ENCODE assay signal across 28 mouse cellular contexts in the genomic region with DNA sequence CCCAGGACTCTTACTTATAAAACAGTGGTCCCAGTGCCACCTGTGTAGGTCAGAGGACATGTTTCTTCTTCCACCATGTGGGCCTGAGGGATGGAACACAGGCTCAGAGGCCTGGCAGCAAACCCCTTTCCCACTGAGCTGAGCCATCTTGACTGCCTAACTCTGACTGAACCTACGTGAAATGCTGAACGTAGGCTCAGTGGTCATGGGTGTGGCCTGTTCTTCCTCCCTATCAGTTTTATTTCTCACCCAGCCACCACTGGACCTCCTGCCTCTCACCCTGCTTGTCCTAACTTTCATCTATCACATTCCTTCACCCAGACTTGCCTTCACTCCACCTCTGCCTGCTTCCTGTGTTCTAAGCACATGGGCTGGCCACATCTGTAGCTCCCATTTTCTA. TPM values are rescaled to one million over a fixed set of nuclear protein-coding genes. Genes with fewer than 3 reads are reported as not detected.
DNase-seq lines count a peak whose midpoint lies in the region; ATAC-seq and TF ChIP-seq lines count a peak whose summit lies in the region.
"Had no signal": no experiment of that assay in that cellular context is flagged by ENCODE, and none has a peak within 500 bp of the region (broad histone marks: within the 10 kb centered on the region; RNA-seq: fewer than 3 reads in every experiment).

No protein-coding gene starts in this region.

- no peak overlapping the region for H3K4me3 ChIP-seq in liver, embryonic 13.5 days (replicated peaks)
- no peak overlapping the region for H3K4me3 ChIP-seq in liver, postnatal 0 days (ENCODE audit: low read depth, low read length)
- H3K4me3 ChIP-seq in MEL (ENCODE audit: control insufficient read depth in 1 of 2, insufficient read depth in 1 of 2, low read depth in 2 of 2, low read length in 2 of 2): no peak overlapping the region
- no peak overlapping the region for H3K4me3 ChIP-seq in hindbrain, embryonic 11.5 days (ENCODE audit: low read depth, low read length)
- H3K4me3 ChIP-seq in kidney, embryonic 14.5 days (ENCODE audit: low read length): no peak overlapping the region
- H3K4me3 ChIP-seq: embryonic facial prominence, embryonic 10.5 days; embryonic facial prominence, embryonic 12.5 days; forebrain, embryonic 13.5 days; forebrain, embryonic 15.5 days had no signal

- H3K4me1 ChIP-seq in liver, embryonic 13.5 days (replicated peaks): peaks cover 8% of the 10 kb centered on the region
- H3K4me1 ChIP-seq in liver, postnatal 0 days (ENCODE audit: insufficient read depth): no peaks in the 10 kb centered on the region
- H3K4me1 ChIP-seq in MEL (ENCODE audit: control insufficient read depth in 1 of 2, insufficient read depth in 2 of 2, low read length in 2 of 2): peaks cover 0 to 5% of the 10 kb centered on the region in 2 experiments; a peak in 2 of 4 replicates
- H3K4me1 ChIP-seq in hindbrain, embryonic 11.5 days (replicated peaks; ENCODE audit: control insufficient read depth, insufficient read depth, low read length): no peaks in the 10 kb centered on the region
- H3K4me1 ChIP-seq in kidney, embryonic 14.5 days (ENCODE audit: control insufficient read depth, insufficient read depth, low read length): no peaks in the 10 kb centered on the region
- H3K4me1 ChIP-seq: embryonic facial prominence, embryonic 12.5 days; forebrain, embryonic 13.5 days; forebrain, embryonic 15.5 days had no signal

- TF ChIP-seq POLR2A in MEL (IDR thresholded peaks at IDR 0.05; ENCODE audit: control insufficient read depth in 1 of 2, insufficient read depth in 1 of 2, low read depth in 1 of 2, low read length in 2 of 2, poor library complexity in 1 of 2): no peak

- no peaks in the 10 kb centered on the region for H3K9me3 ChIP-seq in liver, embryonic 13.5 days (replicated peaks)
- H3K9me3 ChIP-seq in liver, postnatal 0 days (ENCODE audit: low read length): no peaks in the 10 kb centered on the region
- H3K9me3 ChIP-seq in MEL (replicated peaks; ENCODE audit: insufficient read depth, low read length): no peaks in the 10 kb centered on the region
- H3K9me3 ChIP-seq in hindbrain, embryonic 11.5 days (ENCODE audit: control insufficient read depth, low read length): no peaks in the 10 kb centered on the region
- H3K9me3 ChIP-seq in kidney, embryonic 14.5 days (ENCODE audit: control insufficient read depth, low read length): no peaks in the 10 kb centered on the region
- H3K9me3 ChIP-seq: embryonic facial prominence, embryonic 10.5 days; embryonic facial prominence, embryonic 12.5 days; forebrain, embryonic 13.5 days; forebrain, embryonic 15.5 days had no signal

- 13% methylated on average over 2 of the region's 2 CpGs for WGBS in liver, embryonic 13.5 days (ENCODE audit: insufficient replicate concordance)
- 45% methylated on average over 2 of the region's 2 CpGs for WGBS in liver, postnatal 0 days (ENCODE audit: insufficient replicate concordance)
- 80% methylated on average over 2 of the region's 2 CpGs for WGBS in hindbrain, embryonic 11.5 days
- 92% methylated on average over 2 of the region's 2 CpGs for WGBS in kidney, embryonic 14.5 days

- TF ChIP-seq EP300 in liver, postnatal 0 days (IDR thresholded peaks at IDR 0.05; ENCODE audit: low read depth): no peak
- no peak for TF ChIP-seq EP300 in MEL (IDR thresholded peaks at IDR 0.05; ENCODE audit: low read depth in 1 of 2, low read length in 2 of 2)

- TF ChIP-seq RAD21 in MEL (IDR thresholded peaks at IDR 0.05; ENCODE audit: low read depth, low read length): no peak

- H3K36me3 ChIP-seq in liver, embryonic 13.5 days: no peaks in the 10 kb centered on the region
- no peaks in the 10 kb centered on the region for H3K36me3 ChIP-seq in liver, postnatal 0 days (replicated peaks; ENCODE audit: insufficient read depth, low read length)
- H3K36me3 ChIP-seq in MEL (ENCODE audit: control insufficient read depth in 1 of 2, insufficient read depth in 2 of 2, low read length in 2 of 2): no peaks in the 10 kb centered on the region
- H3K36me3 ChIP-seq in hindbrain, embryonic 11.5 days (ENCODE audit: control insufficient read depth, insufficient read depth, low read length): no peaks in the 10 kb centered on the region
- no peaks in the 10 kb centered on the region for H3K36me3 ChIP-seq in kidney, embryonic 14.5 days (ENCODE audit: control insufficient read depth, insufficient read depth, low read length)
- H3K36me3 ChIP-seq: embryonic facial prominence, embryonic 10.5 days; embryonic facial prominence, embryonic 12.5 days; forebrain, embryonic 15.5 days had no signal

- H3K79me2 ChIP-seq in MEL (ENCODE audit: control insufficient read depth, insufficient read depth, low read length, poor library complexity): no peaks in the 10 kb centered on the region

- ATAC-seq in liver, embryonic 13.5 days (ENCODE audit: low read depth): peak; percentile 51; the same call in 1 of the 2 replicates
- ATAC-seq in liver, postnatal 0 days: no peak
- peak; percentile 50; the same call in 1 of the 2 replicates for ATAC-seq in megakaryocyte progenitor cell, adult 5-6 weeks (replicated peaks; ENCODE audit: poor library complexity)
- no peak for ATAC-seq in hindbrain, embryonic 11.5 days (ENCODE audit: low FRiP score)
- ATAC-seq in kidney, embryonic 14.5 days (ENCODE audit: low FRiP score, low TSS enrichment): no peak
- ATAC-seq: forebrain, embryonic 13.5 days; forebrain, embryonic 15.5 days; forebrain, postnatal 0 days had no signal

- no peak for DNase-seq in liver, embryonic 13.5 days
- DNase-seq in liver, postnatal 0 days: no peak
- DNase-seq in MEL (ENCODE audit: low read depth, low spot score) (peak; percentile 27), MEL-GATA-1-ER (ENCODE audit: extremely low read depth, low read depth) (peak; percentile 7)
- no peak for DNase-seq in hindbrain, embryonic 11.5 days (ENCODE audit: low spot score)
- DNase-seq in urinary bladder, postnatal 14 days (ENCODE audit: low spot score): no peak
- DNase-seq: adrenal gland, adult 2 months; adrenal gland, postnatal 10 days; adrenal gland, postnatal 25 days; cerebellum, adult 11-12 months; cerebellum, adult 2 months; cerebellum, adult 9-10 months; cerebellum, postnatal 10 days; cerebellum, postnatal 25 days; forebrain, postnatal 0 days had no signal

- no peak overlapping the region for H3K9ac ChIP-seq in liver, embryonic 13.5 days
- H3K9ac ChIP-seq in liver, postnatal 0 days (replicated peaks): no peak overlapping the region
- no peak overlapping the region for H3K9ac ChIP-seq in MEL (ENCODE audit: control insufficient read depth, low read depth, low read length, poor library complexity, severe bottlenecking)
- H3K9ac ChIP-seq in hindbrain, embryonic 11.5 days (ENCODE audit: low read depth, low read length): no peak overlapping the region
- H3K9ac ChIP-seq in kidney, embryonic 14.5 days (ENCODE audit: low read depth, low read length): no peak overlapping the region
- H3K9ac ChIP-seq: embryonic facial prominence, embryonic 12.5 days; forebrain, embryonic 13.5 days; forebrain, embryonic 15.5 days; forebrain, postnatal 0 days had no signal

- no peak overlapping the region for H3K4me2 ChIP-seq in liver, embryonic 13.5 days
- H3K4me2 ChIP-seq in liver, postnatal 0 days (ENCODE audit: low read depth, low read length): no peak overlapping the region
- no peak overlapping the region for H3K4me2 ChIP-seq in hindbrain, embryonic 11.5 days (replicated peaks; ENCODE audit: low read depth, low read length)
- no peak overlapping the region for H3K4me2 ChIP-seq in kidney, embryonic 14.5 days (replicated peaks; ENCODE audit: low read depth, low read length)
- H3K4me2 ChIP-seq: embryonic facial prominence, embryonic 12.5 days; forebrain, embryonic 13.5 days; forebrain, embryonic 15.5 days had no signal

- H3K27me3 ChIP-seq in liver, embryonic 13.5 days: no peaks in the 10 kb centered on the region; the same call in 1 of the 2 replicates
- no peaks in the 10 kb centered on the region for H3K27me3 ChIP-seq in liver, postnatal 0 days (ENCODE audit: insufficient read depth, low read length)
- H3K27me3 ChIP-seq in MEL (ENCODE audit: control insufficient read depth in 1 of 2, insufficient read depth in 2 of 2, low read length in 2 of 2): peaks cover 0 to 6% of the 10 kb centered on the region in 2 experiments; a peak in 1 of 4 replicates
- no peaks in the 10 kb centered on the region for H3K27me3 ChIP-seq in hindbrain, embryonic 11.5 days (ENCODE audit: control insufficient read depth, insufficient read depth, low read length)
- H3K27me3 ChIP-seq in kidney, embryonic 14.5 days (ENCODE audit: control insufficient read depth, insufficient read depth, low read length): no peaks in the 10 kb centered on the region
- H3K27me3 ChIP-seq: embryonic facial prominence, embryonic 12.5 days; forebrain, embryonic 13.5 days; forebrain, embryonic 15.5 days had no signal

- H3K27ac ChIP-seq in liver, embryonic 13.5 days: no peak overlapping the region
- H3K27ac ChIP-seq in liver, postnatal 0 days (ENCODE audit: low read depth): no peak overlapping the region
- no peak overlapping the region for H3K27ac ChIP-seq in MEL (ENCODE audit: control insufficient read depth, low read depth, low read length)
- no peak overlapping the region for H3K27ac ChIP-seq in hindbrain, embryonic 11.5 days (ENCODE audit: low read depth, low read length)
- no peak overlapping the region for H3K27ac ChIP-seq in kidney, embryonic 14.5 days (ENCODE audit: low read depth, low read length)
- H3K27ac ChIP-seq: embryonic facial prominence, embryonic 10.5 days; embryonic facial prominence, embryonic 12.5 days; forebrain, embryonic 13.5 days; forebrain, embryonic 15.5 days had no signal

- TF ChIP-seq CTCF in liver, postnatal 0 days (IDR thresholded peaks at IDR 0.05; ENCODE audit: low read depth): no peak
- TF ChIP-seq CTCF in MEL (IDR thresholded peaks at IDR 0.05 in 2 of 3, conservative IDR thresholded peaks at IDR 0.05 in 1 of 3; ENCODE audit: control insufficient read depth in 1 of 3, insufficient read depth in 1 of 3, low read depth in 2 of 3, low read length in 3 of 3, poor library complexity in 1 of 3, severe bottlenecking in 1 of 3): no peak

RNA-seq across cellular contexts. Expression of a gene that starts 3.0 kb away (rescaled TPM):
- polyA plus RNA-seq in liver, embryonic 13.5 days (2015; fragmentation: Nextera tagmentation; extraction: Ambion mirVana): 0.30 TPM in 1 of 2 replicates, not detected in the other
- 2.6 TPM in 2 replicates for polyA plus RNA-seq in liver, postnatal 0 days (2015; fragmentation: Nextera tagmentation; extraction: Ambion mirVana)
- not detected in 2 replicates for total RNA-seq in MEL (2012; rRNA removed)
- not detected for polyA plus RNA-seq in MEL (2012; ENCODE audit: insufficient read depth in 1 of 2, insufficient read length in 2 of 2, low read depth in 1 of 2, low replicate concordance in 2 of 2, missing spikeins in 1 of 2)
- total RNA-seq in megakaryocyte progenitor cell, adult 5-6 weeks (2015): not detected in 2 replicates
- not detected in 2 replicates for total RNA-seq in megakaryocyte progenitor cell, adult 5-6 weeks (2017)
- not detected in 2 replicates for polyA plus RNA-seq in hindbrain, embryonic 11.5 days (2014; fragmentation: Nextera tagmentation; extraction: Ambion mirVana)
- not detected in 2 replicates for polyA plus RNA-seq in kidney, embryonic 14.5 days (2014; fragmentation: Nextera tagmentation; extraction: Ambion mirVana)
- total RNA-seq: adrenal gland, adult 2 months; adrenal gland, postnatal 25 days; adrenal gland, postnatal 4 days; ES-E14; forebrain, postnatal 0 days had no signal
- polyA plus RNA-seq: adrenal gland, adult 2 months; brain, embryonic 14.5 days; C2C12; cerebellum, adult 2 months; cortical plate, adult 2 months; embryonic facial prominence, embryonic 10.5 days; embryonic facial prominence, embryonic 12.5 days; embryonic facial prominence, embryonic 14.5 days; forebrain, embryonic 11.5 days; forebrain, embryonic 13.5 days; forebrain, embryonic 15.5 days; forebrain, postnatal 0 days had no signal

RNA-seq across cellular contexts. Expression of a gene that starts 55.2 kb away (rescaled TPM):
- 78.6 and 83.0 TPM in 2 replicates for polyA plus RNA-seq in liver, embryonic 13.5 days (2015; fragmentation: Nextera tagmentation; extraction: Ambion mirVana)
- polyA plus RNA-seq in liver, postnatal 0 days (2015; fragmentation: Nextera tagmentation; extraction: Ambion mirVana): 77.7 and 78.3 TPM in 2 replicates
- 102 and 114 TPM in 2 replicates for total RNA-seq in MEL (2012; rRNA removed)
- 100 to 1,000 TPM in 1 of 2 experiments, not detected in 1; 184 TPM for polyA plus RNA-seq in MEL (2012; ENCODE audit: insufficient read depth in 1 of 2, insufficient read length in 2 of 2, low read depth in 1 of 2, low replicate concordance in 2 of 2, missing spikeins in 1 of 2)
- total RNA-seq in megakaryocyte progenitor cell, adult 5-6 weeks (2015): 23.0 and 27.2 TPM in 2 replicates
- total RNA-seq in megakaryocyte progenitor cell, adult 5-6 weeks (2017): 35.4 and 50.6 TPM in 2 replicates
- polyA plus RNA-seq in hindbrain, embryonic 11.5 days (2014; fragmentation: Nextera tagmentation; extraction: Ambion mirVana): 114 and 118 TPM in 2 replicates
- polyA plus RNA-seq in kidney, embryonic 14.5 days (2014; fragmentation: Nextera tagmentation; extraction: Ambion mirVana): 62.6 and 78.3 TPM in 2 replicates

Comparison
In these comparisons a context has a peak if more than half of its experiments do, and no peak if none do; other contexts are left out.
1. ATAC-seq: peak in liver, embryonic 13.5 days (single experiment) and megakaryocyte progenitor cell, adult 5-6 weeks (single experiment); none in liver, postnatal 0 days (single experiment), hindbrain, embryonic 11.5 days (single experiment) and kidney, embryonic 14.5 days (single experiment).
2. DNase-seq: peak in MEL (single experiment) and MEL-GATA-1-ER (single experiment); none in liver, embryonic 13.5 days (single experiment), liver, postnatal 0 days (single experiment), hindbrain, embryonic 11.5 days (single experiment) and urinary bladder, postnatal 14 days (single experiment).